Mouse (Mus musculus) CH12.LX (cell line): ENCODE results near the gene Ptpn4.
A peak's percentile ranks its signal among the peaks of the same experiment; 100 is the strongest.

Experiments
- CTCF ChIP-seq, 2 experiments: IDR thresholded peaks in 1 of 2; conservative IDR thresholded peaks in 1 of 2; 2 replicates each; pipeline ENCODE4 v1.5.1; 2011 to 2012; ENCODE audit warnings: low read depth in 2 of 2, low read length in 2 of 2, improper control_type of control experiment in 1 of 2, inconsistent platforms in 1 of 2, mild to moderate bottlenecking in 1 of 2, moderate library complexity in 1 of 2
- EP300 ChIP-seq: IDR thresholded peaks from 2 replicates; pipeline ENCODE4 v1.6.1; 2011; ENCODE audit warnings: low read length, improper control_type of control experiment
- HCFC1 ChIP-seq: IDR thresholded peaks from 2 replicates; pipeline ENCODE4 v1.6.1; 2012; ENCODE audit warnings: low read depth, mild to moderate bottlenecking, inconsistent platforms, low read length, improper control_type of control experiment
- JUND ChIP-seq: conservative IDR thresholded peaks from 2 replicates; pipeline ENCODE4 v1.6.1; 2011; ENCODE audit warnings: low read depth, low read length, improper control_type of control experiment
- KAT2A ChIP-seq: IDR thresholded peaks from 2 replicates; pipeline ENCODE4 v1.6.1; 2012; ENCODE audit warnings: low read length, improper control_type of control experiment, inconsistent platforms; ENCODE audit not compliant: insufficient replicate concordance
- MAX ChIP-seq: IDR thresholded peaks from 2 replicates; pipeline ENCODE4 v1.6.1; 2011; ENCODE audit warnings: low read length, improper control_type of control experiment
- MXI1 ChIP-seq: IDR thresholded peaks from 2 replicates; pipeline ENCODE4 v1.6.1; 2011; ENCODE audit warnings: mild to moderate bottlenecking, low read depth, low read length, improper control_type of control experiment
- NELFE ChIP-seq: IDR thresholded peaks from 2 replicates; pipeline ENCODE4 v1.6.1; 2011; ENCODE audit warnings: low read depth, low read length, improper control_type of control experiment
- POLR2A ChIP-seq: IDR thresholded peaks from 2 replicates; pipeline ENCODE4 v1.6.1; 2011; ENCODE audit warnings: low read depth, mild to moderate bottlenecking, improper control_type of control experiment, low read length
- RCOR1 ChIP-seq: conservative IDR thresholded peaks from 2 replicates; pipeline ENCODE4 v1.6.1; 2012; ENCODE audit warnings: low read depth, mild to moderate bottlenecking, inconsistent platforms, low read length, improper control_type of control experiment
- SMC3 ChIP-seq: IDR thresholded peaks from 2 replicates; pipeline ENCODE4 v1.6.1; 2011; ENCODE audit warnings: low read depth, low read length, improper control_type of control experiment
- UBTF ChIP-seq: IDR thresholded peaks from 2 replicates; pipeline ENCODE4 v1.6.1; 2012; ENCODE audit warnings: low read depth, mild to moderate bottlenecking, inconsistent platforms, low read length, improper control_type of control experiment, moderate library complexity
- USF2 ChIP-seq: conservative IDR thresholded peaks from 2 replicates; pipeline ENCODE4 v1.6.1; 2011; ENCODE audit warnings: low read depth, low read length, improper control_type of control experiment
- ZC3H11A ChIP-seq: IDR thresholded peaks from 2 replicates; pipeline ENCODE4 v1.6.1; 2012; ENCODE audit warnings: low read depth, mild to moderate bottlenecking, inconsistent platforms, low read length, improper control_type of control experiment

GRCm38 (mm10) chr1:119648205-119649111 lies 189.0 kb downstream of the Ptpn4 start, which contains the start of gene Epb41l5:
- TF ChIP-seq POLR2A (peak; percentile 43; the same call in 1 of the 2 replicates), CTCF (conservative IDR thresholded peaks at IDR 0.05 in 1 of 2, IDR thresholded peaks at IDR 0.05 in 1 of 2; ENCODE audit: low read depth in 2 of 2, low read length in 2 of 2) (no peak), USF2 (no peak), JUND (no peak), RCOR1 (no peak), ZC3H11A (no peak), NELFE (0 out of 2 replicates have a peak, but pooled peaks have one; percentile 51), EP300 (no peak), HCFC1 (peak; percentile 48; the same call in 1 of the 2 replicates), KAT2A (0 out of 2 replicates have a peak, but pooled peaks have one; percentile 41), SMC3 (no peak), MAX (no peak), MXI1 (no peak), UBTF (peak; percentile 88; the same call in 1 of the 2 replicates)
